Mouse (Mus musculus) MEL (cell line): ENCODE data around the gene Myo15b. TPM values are rescaled to one million over a fixed set of nuclear protein-coding genes. Genes with fewer than 3 reads are reported as not detected.

Experiments used
- DNase-seq: peaks from one replicate; pipeline ENCODE4 v3.0.0; 2011; ENCODE audit warnings: low read depth, low spot score
- H3K27ac ChIP-seq: 2 replicates; pipeline ENCODE4 v1.5.1; 2012; ENCODE audit warnings: low read depth, mild to moderate bottlenecking, control low read depth, low read length, moderate library complexity; ENCODE audit not compliant: control insufficient read depth
- H3K27me3 ChIP-seq, 2 experiments: fragments of 150-350 bp in 1 of 2; sonication (generic) in 1 of 2; 2 replicates each; pipeline ENCODE4 v1.6.1; 2012; ENCODE audit warnings: low read length in 2 of 2, mild to moderate bottlenecking in 2 of 2, improper control_type of control experiment in 1 of 2, moderate library complexity in 1 of 2; ENCODE audit not compliant: insufficient read depth in 2 of 2, control insufficient read depth in 1 of 2
- H3K36me3 ChIP-seq, 2 experiments: 2 replicates each; pipeline ENCODE4 v1.6.1; 2012 to 2014; ENCODE audit warnings: low read length in 2 of 2, improper control_type of control experiment in 1 of 2, inconsistent platforms in 1 of 2, mild to moderate bottlenecking in 1 of 2; ENCODE audit not compliant: insufficient read depth in 2 of 2, control insufficient read depth in 1 of 2
- H3K4me1 ChIP-seq, 2 experiments: fragments of 150-350 bp in 1 of 2; sonication (generic) in 1 of 2; 2 replicates each; pipeline ENCODE4 v1.6.1; 2012; ENCODE audit warnings: low read length in 2 of 2, improper control_type of control experiment in 1 of 2, mild to moderate bottlenecking in 1 of 2; ENCODE audit not compliant: insufficient read depth in 2 of 2, control insufficient read depth in 1 of 2
- H3K4me3 ChIP-seq, 2 experiments: fragments of 150-350 bp in 1 of 2; sonication (generic) in 1 of 2; 2 replicates each; pipeline ENCODE4 v1.5.1; 2012; ENCODE audit warnings: low read depth in 2 of 2, low read length in 2 of 2, mild to moderate bottlenecking in 2 of 2, moderate library complexity in 2 of 2, control low read depth in 1 of 2, improper control_type of control experiment in 1 of 2; ENCODE audit not compliant: control insufficient read depth in 1 of 2, insufficient read depth in 1 of 2
- H3K79me2 ChIP-seq: 2 replicates; pipeline ENCODE4 v1.6.1; 2012; ENCODE audit warnings: mild to moderate bottlenecking, low read length, moderate library complexity; ENCODE audit not compliant: control insufficient read depth, poor library complexity, insufficient read depth
- H3K9ac ChIP-seq: 2 replicates; pipeline ENCODE4 v1.6.1; 2012; ENCODE audit warnings: low read depth, mild to moderate bottlenecking, control low read depth, low read length, moderate library complexity; ENCODE audit not compliant: control insufficient read depth, poor library complexity, severe bottlenecking
- H3K9me3 ChIP-seq: fragments of 150-350 bp; sonication (generic); replicated peaks from 2 replicates; pipeline ENCODE4 v1.6.1; 2012; ENCODE audit warnings: mild to moderate bottlenecking, low read length, improper control_type of control experiment, moderate library complexity; ENCODE audit not compliant: insufficient read depth
- BHLHE40 ChIP-seq: IDR thresholded peaks from 2 replicates; pipeline ENCODE4 v1.6.1; 2012; ENCODE audit warnings: low read depth, mild to moderate bottlenecking, inconsistent platforms, low read length, improper control_type of control experiment, borderline replicate concordance
- CHD2 ChIP-seq: IDR thresholded peaks from 2 replicates; pipeline ENCODE4 v1.6.1; 2011; ENCODE audit warnings: low read length, improper control_type of control experiment
- CTCF ChIP-seq, 3 experiments: IDR thresholded peaks in 2 of 3; conservative IDR thresholded peaks in 1 of 3; 2 replicates each; pipeline ENCODE4 v1.5.1; 2011 to 2012; ENCODE audit warnings: low read length in 3 of 3, low read depth in 2 of 3, mild to moderate bottlenecking in 2 of 3, improper control_type of control experiment in 1 of 3, inconsistent platforms in 1 of 3, mixed read lengths in 1 of 3, moderate library complexity in 1 of 3; ENCODE audit not compliant: control insufficient read depth in 1 of 3, insufficient read depth in 1 of 3, poor library complexity in 1 of 3, severe bottlenecking in 1 of 3
- E2F4 ChIP-seq: IDR thresholded peaks from 2 replicates; pipeline ENCODE4 v1.6.1; 2011; ENCODE audit warnings: low read depth, low read length, improper control_type of control experiment, borderline replicate concordance
- ELF1 ChIP-seq: IDR thresholded peaks from 2 replicates; pipeline ENCODE4 v1.6.1; 2014; ENCODE audit warnings: low read depth, mild to moderate bottlenecking, inconsistent platforms, low read length, improper control_type of control experiment, moderate library complexity
- EP300 ChIP-seq, 2 experiments: IDR thresholded peaks; 2 replicates each; pipeline ENCODE4 v1.6.1; 2011; ENCODE audit warnings: improper control_type of control experiment in 2 of 2, low read length in 2 of 2, low read depth in 1 of 2, mild to moderate bottlenecking in 1 of 2
- ETS1 ChIP-seq: IDR thresholded peaks from 2 replicates; pipeline ENCODE4 v1.6.1; 2012; ENCODE audit warnings: low read depth, mild to moderate bottlenecking, inconsistent platforms, low read length, improper control_type of control experiment, moderate library complexity
- GABPA ChIP-seq: IDR thresholded peaks from 2 replicates; pipeline ENCODE4 v1.6.1; 2012; ENCODE audit warnings: low read depth, mild to moderate bottlenecking, inconsistent platforms, low read length, improper control_type of control experiment, moderate library complexity
- GATA1 ChIP-seq: IDR thresholded peaks from 2 replicates; pipeline ENCODE4 v1.6.1; 2011; ENCODE audit warnings: low read depth, low read length, improper control_type of control experiment
- HCFC1 ChIP-seq: IDR thresholded peaks from 2 replicates; pipeline ENCODE4 v1.6.1; 2012; ENCODE audit warnings: low read depth, mild to moderate bottlenecking, inconsistent platforms, low read length, improper control_type of control experiment, moderate library complexity
- JUND ChIP-seq: IDR thresholded peaks from 2 replicates; pipeline ENCODE4 v1.6.1; 2011; ENCODE audit warnings: low read depth, mild to moderate bottlenecking, improper control_type of control experiment, low read length
- KAT2A ChIP-seq: conservative IDR thresholded peaks from 2 replicates; pipeline ENCODE4 v1.6.1; 2012; ENCODE audit warnings: low read depth, low read length, improper control_type of control experiment, inconsistent platforms
- MAFK ChIP-seq: IDR thresholded peaks from 2 replicates; pipeline ENCODE4 v1.6.1; 2011; ENCODE audit warnings: low read depth, mild to moderate bottlenecking, low read length, improper control_type of control experiment, borderline replicate concordance
- MAX ChIP-seq: IDR thresholded peaks from 2 replicates; pipeline ENCODE4 v1.6.1; 2011; ENCODE audit warnings: low read length, improper control_type of control experiment
- MEF2A ChIP-seq: IDR thresholded peaks from 2 replicates; pipeline ENCODE4 v1.6.1; 2014; ENCODE audit warnings: low read depth, mild to moderate bottlenecking, inconsistent platforms, low read length, improper control_type of control experiment; ENCODE audit not compliant: poor library complexity, insufficient replicate concordance, severe bottlenecking; ENCODE audit errors: extremely low read depth
- NELFE ChIP-seq: IDR thresholded peaks from 2 replicates; pipeline ENCODE4 v1.6.1; 2011; ENCODE audit warnings: low read depth, low read length, improper control_type of control experiment
- NRF1 ChIP-seq: IDR thresholded peaks from 2 replicates; pipeline ENCODE4 v1.6.1; 2014; ENCODE audit warnings: low read depth, mild to moderate bottlenecking, inconsistent platforms, low read length, improper control_type of control experiment, moderate library complexity; ENCODE audit not compliant: poor library complexity, insufficient read depth, severe bottlenecking
- POLR2A ChIP-seq, 2 experiments: IDR thresholded peaks; 2 replicates each; pipeline ENCODE4 v1.6.1; 2011 to 2012; ENCODE audit warnings: low read length in 2 of 2, mild to moderate bottlenecking in 2 of 2, control low read depth in 1 of 2, improper control_type of control experiment in 1 of 2, low read depth in 1 of 2, moderate library complexity in 1 of 2; ENCODE audit not compliant: control insufficient read depth in 1 of 2, insufficient read depth in 1 of 2, poor library complexity in 1 of 2
- POLR2AphosphoS2 ChIP-seq: IDR thresholded peaks from 2 replicates; pipeline ENCODE4 v1.6.1; 2011; ENCODE audit warnings: low read length, improper control_type of control experiment
- POLR2AphosphoS5 ChIP-seq: IDR thresholded peaks from 2 replicates; pipeline ENCODE4 v1.6.1; 2012; ENCODE audit warnings: low read depth, borderline replicate concordance, mild to moderate bottlenecking, inconsistent platforms, low read length, moderate library complexity, mixed read lengths
- RAD21 ChIP-seq: IDR thresholded peaks from 2 replicates; pipeline ENCODE4 v1.6.1; 2011; ENCODE audit warnings: mild to moderate bottlenecking, low read depth, low read length, improper control_type of control experiment
- RCOR1 ChIP-seq: IDR thresholded peaks from 2 replicates; pipeline ENCODE4 v1.6.1; 2012; ENCODE audit warnings: low read depth, mild to moderate bottlenecking, inconsistent platforms, low read length, improper control_type of control experiment
- SMC3 ChIP-seq: IDR thresholded peaks from 2 replicates; pipeline ENCODE4 v1.6.1; 2011; ENCODE audit warnings: low read depth, low read length, improper control_type of control experiment
- TBP ChIP-seq: IDR thresholded peaks from 2 replicates; pipeline ENCODE4 v1.8.0; 2011; ENCODE audit warnings: low read depth, low read length, improper control_type of control experiment
- UBTF ChIP-seq: IDR thresholded peaks from 2 replicates; pipeline ENCODE4 v1.6.1; 2012; ENCODE audit warnings: low read depth, mild to moderate bottlenecking, inconsistent platforms, low read length, improper control_type of control experiment, moderate library complexity, borderline replicate concordance; ENCODE audit not compliant: insufficient read depth
- USF2 ChIP-seq, 2 experiments: IDR thresholded peaks; 2 replicates each; pipeline ENCODE4 v1.6.1; 2011 to 2012; ENCODE audit warnings: improper control_type of control experiment in 2 of 2, low read length in 2 of 2, borderline replicate concordance in 1 of 2, inconsistent platforms in 1 of 2, low read depth in 1 of 2, mild to moderate bottlenecking in 1 of 2; ENCODE audit not compliant: insufficient read depth in 1 of 2
- ZC3H11A ChIP-seq: IDR thresholded peaks from 2 replicates; pipeline ENCODE4 v1.6.1; 2012; ENCODE audit warnings: low read depth, mild to moderate bottlenecking, inconsistent platforms, low read length, improper control_type of control experiment
- ZMIZ1 ChIP-seq: IDR thresholded peaks from 2 replicates; pipeline ENCODE4 v1.6.1; 2012; ENCODE audit warnings: low read depth, mild to moderate bottlenecking, inconsistent platforms, low read length, improper control_type of control experiment, moderate library complexity
- ZNF384 ChIP-seq: IDR thresholded peaks from 2 replicates; pipeline ENCODE4 v1.6.1; 2012; ENCODE audit warnings: low read depth, mild to moderate bottlenecking, inconsistent platforms, low read length, improper control_type of control experiment
- polyA plus RNA-seq, 2 experiments: library from polyadenylated mRNA; stranded (reverse) in 1 of 2; unstranded in 1 of 2; fragments of >175 nt in 1 of 2; fragments of >200 nt in 1 of 2; gene quantifications; 2 replicates each; pipeline versions ENCODE4 v1.2.1 to v1.2.4; 2012; ENCODE audit warnings: low replicate concordance in 2 of 2, low read depth in 1 of 2; ENCODE audit not compliant: insufficient read length in 2 of 2, insufficient read depth in 1 of 2, missing spikeins in 1 of 2
- total RNA-seq: library from RNA; depleted of rRNA; stranded (reverse); fragments of 300-350 nt; gene quantifications from 2 replicates; pipeline ENCODE4 v1.2.3, GENCODE M21; 2012

Gene Myo15b
- total and polyA plus RNA-seq, 3 experiments: 1.5 to 3.2 TPM; not detected in 1

DNA sequence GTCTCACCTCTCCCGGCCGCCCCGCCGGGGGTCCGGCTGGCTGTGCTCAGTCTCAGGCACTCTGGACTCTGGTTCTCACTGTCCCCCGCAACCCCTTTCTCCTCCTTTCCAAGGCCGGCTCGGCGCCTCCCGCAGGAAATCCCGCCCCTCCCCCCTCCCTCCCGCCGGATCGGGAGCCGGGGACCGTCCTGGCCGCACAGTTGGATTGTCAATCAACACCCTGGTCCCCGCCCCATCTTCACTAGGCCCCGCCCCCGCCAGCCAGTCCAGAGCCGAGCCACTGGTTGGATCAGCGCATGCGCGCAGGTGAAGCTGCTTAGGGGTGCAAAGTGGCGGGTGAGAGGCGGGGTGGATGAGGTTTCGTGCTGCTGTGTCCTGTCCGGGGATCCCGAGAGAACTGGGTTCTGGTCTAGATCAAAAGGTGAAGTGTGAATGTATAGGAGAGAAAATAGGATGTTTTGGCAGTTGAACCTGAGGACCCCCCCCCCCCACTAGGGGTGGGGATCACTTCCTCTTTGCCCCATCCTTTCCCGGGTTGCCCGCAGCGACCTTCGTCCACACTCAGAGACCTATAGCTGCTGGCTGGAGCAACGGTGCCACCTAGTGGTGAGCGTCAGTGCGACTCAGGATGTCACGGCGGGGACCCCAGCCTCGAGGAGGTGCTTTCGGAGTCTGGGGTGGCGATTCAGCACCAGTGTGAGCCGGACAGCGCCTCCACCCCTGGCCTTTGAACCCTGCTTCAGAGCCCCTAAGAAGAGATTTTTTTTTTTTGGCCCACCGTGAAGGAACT lies 44.5 kb upstream of the Myo15b start, which contains the start of gene Caskin2 (continued):
- no peak for TF ChIP-seq USF2 (IDR thresholded peaks at IDR 0.05; ENCODE audit: borderline replicate concordance in 1 of 2, insufficient read depth in 1 of 2, low read depth in 1 of 2, low read length in 2 of 2)
- no peak; the same call in 1 of the 2 replicates for TF ChIP-seq MAX
- no peak for TF ChIP-seq JUND
- no peak for TF ChIP-seq POLR2AphosphoS2
- TF ChIP-seq MAFK: no peak
- peak; percentile 62 for TF ChIP-seq ELF1
- TF ChIP-seq RAD21: peak; percentile 100
- TF ChIP-seq ETS1: peak; percentile 14; the same call in 1 of the 2 replicates
- TF ChIP-seq RCOR1: peak; percentile 88
- TF ChIP-seq NELFE: peak; percentile 67
- no peak for TF ChIP-seq POLR2AphosphoS5
- TF ChIP-seq BHLHE40: no peak
- 0 out of 2 replicates have a peak, but pooled peaks have one; percentile 53 for TF ChIP-seq GABPA
- peak; percentile 92 to 100 (median 99) for TF ChIP-seq CTCF (IDR thresholded peaks at IDR 0.05 in 2 of 3, conservative IDR thresholded peaks at IDR 0.05 in 1 of 3; ENCODE audit: control insufficient read depth in 1 of 3, insufficient read depth in 1 of 3, low read depth in 2 of 3, low read length in 3 of 3, poor library complexity in 1 of 3, severe bottlenecking in 1 of 3)
- TF ChIP-seq SMC3: peak; percentile 95
- peak; percentile 73 for TF ChIP-seq ZNF384
- TF ChIP-seq GATA1: no peak
- TF ChIP-seq, all 39 proteins: peak for 20

DNA sequence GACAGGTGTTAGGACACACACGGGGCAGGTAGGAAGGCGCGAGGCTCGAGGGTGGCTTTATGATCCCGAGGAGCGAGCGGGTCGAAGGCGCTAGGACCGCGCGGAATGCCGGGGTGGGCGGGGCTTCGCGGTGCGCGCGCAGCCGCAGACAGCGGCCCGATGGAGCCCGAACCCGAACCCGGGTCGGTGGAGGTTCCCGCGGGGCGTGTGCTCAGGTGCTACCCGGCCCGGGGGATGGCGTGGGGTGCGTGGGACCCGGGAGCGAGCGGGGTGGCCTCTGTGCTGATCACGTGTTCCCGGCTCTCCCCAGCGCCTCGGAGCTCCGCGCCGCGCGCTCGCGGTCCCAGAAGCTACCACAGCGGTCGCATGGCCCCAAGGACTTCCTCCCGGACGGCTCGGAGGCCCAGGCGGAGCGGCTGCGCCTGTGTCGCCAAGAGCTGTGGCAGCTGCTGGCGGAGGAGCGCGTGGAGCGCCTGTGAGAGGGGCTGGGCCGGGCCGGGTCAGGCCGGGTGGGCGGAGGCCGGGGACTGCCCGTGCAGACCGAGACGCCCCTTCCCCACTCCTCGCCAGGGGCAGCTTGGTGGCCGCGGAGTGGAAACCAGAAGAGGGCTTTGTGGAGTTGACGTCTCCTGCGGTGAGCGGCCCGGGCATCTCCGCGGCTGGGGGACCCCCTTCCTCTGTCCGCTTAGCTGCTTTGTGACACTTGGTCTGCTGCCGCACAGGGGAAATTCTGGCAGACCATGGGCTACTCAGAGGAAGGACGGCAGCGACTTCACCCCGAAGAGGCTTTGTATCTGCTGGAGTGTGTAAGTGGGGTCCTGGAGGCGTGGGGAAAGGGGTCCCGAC lies 43.4 kb upstream of the Myo15b start, which contains the start of gene Tsen54:
Tsen54 (plus strand) TSS at position 120 of the 846 bp plus-strand sequence.
- Histone ChIP-seq H3K4me1 (peaks cover 2 to 18% of the 10 kb centered on the region in 2 experiments; a peak in 3 of 4 replicates), H3K79me2 (peaks cover 22% of the 10 kb centered on the region), H3K36me3 (peaks cover 0 to 13% of the 10 kb centered on the region in 2 experiments; a peak in 2 of 4 replicates), H3K27me3 (no peaks in the 10 kb centered on the region), H3K4me3 (peak within 1 kb of the TSS; percentile 91 to 93), H3K9me3 (no peaks in the 10 kb centered on the region), H3K9ac (peak within 1 kb of the TSS; percentile 96), H3K27ac (peak within 1 kb of the TSS; percentile 41)
- peak; percentile 90 for DNase-seq
- TF ChIP-seq SMC3 (no peak), ZC3H11A (no peak), POLR2AphosphoS5 (no peak), EP300 (IDR thresholded peaks at IDR 0.05; ENCODE audit: low read depth in 1 of 2, low read length in 2 of 2) (no peak), TBP (peak; percentile 44; the same call in 1 of the 2 replicates), ZMIZ1 (peak; percentile 53; the same call in 1 of the 2 replicates), JUND (no peak), ETS1 (no peak), E2F4 (no peak), UBTF (peak; percentile 85; the same call in 1 of the 2 replicates), RAD21 (no peak), NRF1 (peak; percentile 84), ZNF384 (no peak), MAFK (no peak), ELF1 (0 out of 2 replicates have a peak, but pooled peaks have one; percentile 24), CHD2 (no peak), POLR2A (IDR thresholded peaks at IDR 0.05; ENCODE audit: control insufficient read depth in 1 of 2, insufficient read depth in 1 of 2, low read depth in 1 of 2, low read length in 2 of 2, poor library complexity in 1 of 2) (peak; percentile 90 to 94), KAT2A (no peak; the same call in 1 of the 2 replicates), POLR2AphosphoS2 (peak; percentile 68; the same call in 1 of the 2 replicates), HCFC1 (peak; percentile 83), MEF2A (no peak)
